36 mouse cellular contexts compared by ENCODE assay signal in genomic region chr5:113768806-113769205, GRCm38 (mm10). TPM values are rescaled to one million over a fixed set of nuclear protein-coding genes. Genes with fewer than 3 reads are reported as not detected.
A peak's percentile ranks its signal among the peaks of the same experiment; 100 is the strongest.
DNase-seq lines count a peak whose midpoint lies in the region; ATAC-seq and TF ChIP-seq lines count a peak whose summit lies in the region.
"Had no signal": no experiment of that assay in that cellular context is flagged by ENCODE, and none has a peak within 500 bp of the region (broad histone marks: within the 10 kb centered on the region; RNA-seq: fewer than 3 reads in every experiment).

No protein-coding gene starts in this region.

- no peak for ATAC-seq in erythroblast, adult 5-6 weeks (replicated peaks; ENCODE audit: low FRiP score, poor library complexity, severe bottlenecking)
- no peak for ATAC-seq in liver, embryonic 15.5 days (ENCODE audit: insufficient read depth)
- no peak for ATAC-seq in liver, postnatal 0 days
- ATAC-seq: activated CD4-positive, CD25-positive, alpha-beta regulatory T cell, adult 4 months; forebrain, embryonic 14.5 days; forebrain, postnatal 0 days; hindbrain, postnatal 0 days; inflammation-experienced regulatory T-cells, adult 6 months; intestine, embryonic 16.5 days had no signal

- TF ChIP-seq EP300 in liver, postnatal 0 days (IDR thresholded peaks at IDR 0.05; ENCODE audit: low read depth): no peak

- TF ChIP-seq POLR2A in cortical plate, adult 2 months (IDR thresholded peaks at IDR 0.05; ENCODE audit: extremely low read depth, insufficient read depth, low read length): 0 out of 2 replicates have a peak, but pooled peaks have one; percentile 34

- peaks cover 58% of the 10 kb centered on the region for H3K36me3 ChIP-seq in erythroblast, embryonic 14.5 days (ENCODE audit: control insufficient read depth)
- H3K36me3 ChIP-seq in liver, embryonic 15.5 days (replicated peaks): peaks cover 47% of the 10 kb centered on the region
- H3K36me3 ChIP-seq in liver, postnatal 0 days (replicated peaks; ENCODE audit: insufficient read depth, low read length): peaks cover 12% of the 10 kb centered on the region

- no peak overlapping the region for H3K9ac ChIP-seq in liver, embryonic 15.5 days
- H3K9ac ChIP-seq in liver, postnatal 0 days (replicated peaks): no peak overlapping the region
- H3K9ac ChIP-seq: embryonic facial prominence, embryonic 13.5 days; forebrain, postnatal 0 days; heart, embryonic 13.5 days; hindbrain, embryonic 14.5 days had no signal

- H3K27me3 ChIP-seq in erythroblast, embryonic 14.5 days (ENCODE audit: control insufficient read depth): no peaks in the 10 kb centered on the region
- H3K27me3 ChIP-seq in liver, embryonic 15.5 days: no peaks in the 10 kb centered on the region
- H3K27me3 ChIP-seq in liver, postnatal 0 days (ENCODE audit: insufficient read depth, low read length): no peaks in the 10 kb centered on the region
- H3K27me3 ChIP-seq: embryonic facial prominence, embryonic 13.5 days; heart, embryonic 13.5 days had no signal

- H3K9me3 ChIP-seq in erythroblast, embryonic 14.5 days (ENCODE audit: control insufficient read depth, low read length): no peaks in the 10 kb centered on the region
- H3K9me3 ChIP-seq in liver, embryonic 15.5 days (replicated peaks): no peaks in the 10 kb centered on the region
- H3K9me3 ChIP-seq in liver, postnatal 0 days (ENCODE audit: low read length): no peaks in the 10 kb centered on the region
- H3K9me3 ChIP-seq: embryonic facial prominence, embryonic 10.5 days; embryonic facial prominence, embryonic 13.5 days; heart, embryonic 10.5 days; heart, embryonic 13.5 days had no signal

- peaks cover 52% of the 10 kb centered on the region for H3K4me1 ChIP-seq in erythroblast, embryonic 14.5 days (ENCODE audit: control insufficient read depth)
- H3K4me1 ChIP-seq in liver, embryonic 15.5 days (replicated peaks): peaks cover 42% of the 10 kb centered on the region
- peaks cover 21% of the 10 kb centered on the region for H3K4me1 ChIP-seq in liver, postnatal 0 days (ENCODE audit: insufficient read depth)
- H3K4me1 ChIP-seq in cortical plate, adult 2 months (ENCODE audit: control insufficient read depth, insufficient read depth, low read length): peaks cover 6% of the 10 kb centered on the region

- H3K27ac ChIP-seq in liver, embryonic 15.5 days (replicated peaks): no peak overlapping the region
- H3K27ac ChIP-seq in liver, postnatal 0 days (ENCODE audit: low read depth): no peak overlapping the region
- H3K27ac ChIP-seq in cortical plate, adult 2 months (ENCODE audit: insufficient read depth, low read length): no peak overlapping the region
- H3K27ac ChIP-seq: embryonic facial prominence, embryonic 10.5 days; embryonic facial prominence, embryonic 13.5 days; heart, adult 2 months; heart, embryonic 10.5 days; heart, embryonic 13.5 days; hindbrain, embryonic 14.5 days; hindbrain, postnatal 0 days had no signal

- DNase-seq in liver, postnatal 0 days: no peak
- DNase-seq in adrenal gland, adult 2 months: no peak
- DNase-seq: adrenal gland, postnatal 10 days; adrenal gland, postnatal 36 days; cerebellum, adult 11 months; cerebellum, adult 2 months; cerebellum, adult 9-11 months; cerebellum, postnatal 25 days; embryo, embryonic 11 days; forebrain, postnatal 0 days; gastrocnemius, postnatal 10 days; gastrocnemius, postnatal 36 days; heart, adult 2 months; heart, postnatal 14 days; heart, postnatal 4 days had no signal

- 86% methylated on average over 8 of the region's 8 CpGs for WGBS in liver, embryonic 15.5 days (ENCODE audit: insufficient replicate concordance)
- 85% methylated on average over 8 of the region's 8 CpGs for WGBS in liver, postnatal 0 days (ENCODE audit: insufficient replicate concordance)

- peak overlapping the region; percentile 1; the same call in 1 of the 2 replicates for H3K4me2 ChIP-seq in liver, embryonic 15.5 days
- no peak overlapping the region for H3K4me2 ChIP-seq in liver, postnatal 0 days (ENCODE audit: low read depth, low read length)
- H3K4me2 ChIP-seq: heart, embryonic 13.5 days had no signal

- peak overlapping the region; percentile 12 for H3K4me3 ChIP-seq in erythroblast, embryonic 14.5 days (replicated peaks)
- H3K4me3 ChIP-seq in liver, embryonic 15.5 days (replicated peaks): no peak overlapping the region
- no peak overlapping the region for H3K4me3 ChIP-seq in liver, postnatal 0 days (ENCODE audit: low read depth, low read length)
- no peak overlapping the region for H3K4me3 ChIP-seq in cortical plate, adult 2 months (ENCODE audit: insufficient read depth, low read length)
- H3K4me3 ChIP-seq: embryonic facial prominence, embryonic 13.5 days; heart, adult 2 months; heart, embryonic 10.5 days; heart, embryonic 13.5 days had no signal

- TF ChIP-seq CTCF in liver, postnatal 0 days (IDR thresholded peaks at IDR 0.05; ENCODE audit: low read depth): no peak
- TF ChIP-seq CTCF in cortical plate, adult 2 months (IDR thresholded peaks at IDR 0.05; ENCODE audit: extremely low read depth, insufficient read depth, low read length): no peak

RNA-seq across cellular contexts. Expression of gene Sart3, which starts 3.5 kb away (rescaled TPM):
- 2.2 and 3.0 TPM in 2 replicates for polyA plus RNA-seq in erythroblast, embryonic 14.5 days (2012)
- 4.0 and 6.1 TPM in 2 replicates for total RNA-seq in erythroblast, adult 5-6 weeks (2015; ENCODE audit: low replicate concordance)
- total RNA-seq in erythroblast, adult 5-6 weeks (2017; ENCODE audit: low replicate concordance): 13.8 and 23.1 TPM in 2 replicates
- polyA plus RNA-seq in liver, embryonic 15.5 days (2015; fragmentation: Nextera tagmentation; extraction: Ambion mirVana): 17.5 and 20.7 TPM in 2 replicates
- 6.9 and 7.9 TPM in 2 replicates for polyA plus RNA-seq in liver, postnatal 0 days (2015; fragmentation: Nextera tagmentation; extraction: Ambion mirVana)
- 33.2 and 39.0 TPM in 2 replicates for polyA plus RNA-seq in cortical plate, adult 2 months (2012; rRNA removed)
- 10 to 100 TPM; 26.3 to 29.8 TPM for total RNA-seq in adrenal gland, adult 2 months (2021)
- 12.7 and 16.2 TPM in 2 replicates for polyA plus RNA-seq in adrenal gland, adult 2 months (2012; rRNA removed)

RNA-seq across cellular contexts. Expression of gene Iscu, which starts 3.7 kb away (rescaled TPM):
- polyA plus RNA-seq in erythroblast, embryonic 14.5 days (2012): 16.5 and 25.3 TPM in 2 replicates
- total RNA-seq in erythroblast, adult 5-6 weeks (2015; ENCODE audit: low replicate concordance): 137 and 178 TPM in 2 replicates
- total RNA-seq in erythroblast, adult 5-6 weeks (2017; ENCODE audit: low replicate concordance): 139 and 170 TPM in 2 replicates
- 79.1 and 85.3 TPM in 2 replicates for polyA plus RNA-seq in liver, embryonic 15.5 days (2015; fragmentation: Nextera tagmentation; extraction: Ambion mirVana)
- 109 TPM in 2 replicates for polyA plus RNA-seq in liver, postnatal 0 days (2015; fragmentation: Nextera tagmentation; extraction: Ambion mirVana)
- polyA plus RNA-seq in cortical plate, adult 2 months (2012; rRNA removed): 190 and 196 TPM in 2 replicates
- total RNA-seq in adrenal gland, adult 2 months (2021): 100 to 1,000 TPM; 657 to 936 TPM
- polyA plus RNA-seq in adrenal gland, adult 2 months (2012; rRNA removed): 305 and 399 TPM in 2 replicates

RNA-seq across cellular contexts. Expression of gene Tmem119, which starts 31.5 kb away (rescaled TPM):
- polyA plus RNA-seq in erythroblast, embryonic 14.5 days (2012): 0.03 TPM in 2 replicates
- 2.7 TPM in 1 of 2 replicates, not detected in the other for total RNA-seq in erythroblast, adult 5-6 weeks (2015; ENCODE audit: low replicate concordance)
- total RNA-seq in erythroblast, adult 5-6 weeks (2017; ENCODE audit: low replicate concordance): 1.1 TPM in 1 of 2 replicates, not detected in the other
- polyA plus RNA-seq in liver, embryonic 15.5 days (2015; fragmentation: Nextera tagmentation; extraction: Ambion mirVana): 4.0 and 4.2 TPM in 2 replicates
- 3.2 and 3.4 TPM in 2 replicates for polyA plus RNA-seq in liver, postnatal 0 days (2015; fragmentation: Nextera tagmentation; extraction: Ambion mirVana)
- 25.4 and 26.0 TPM in 2 replicates for polyA plus RNA-seq in cortical plate, adult 2 months (2012; rRNA removed)
- total RNA-seq in adrenal gland, adult 2 months (2021): 10 to 100 TPM; 10.1 to 19.8 TPM
- polyA plus RNA-seq in adrenal gland, adult 2 months (2012; rRNA removed): 20.1 and 21.1 TPM in 2 replicates
- total RNA-seq: MEL had no signal
- polyA plus RNA-seq: activated CD4-positive, CD25-positive, alpha-beta regulatory T cell, adult 4 months; inflammation-experienced regulatory T-cells, adult 6 months had no signal

RNA-seq across cellular contexts. Expression of gene Ficd, which starts 33.2 kb away (rescaled TPM):
- 0.13 and 0.17 TPM in 2 replicates for polyA plus RNA-seq in erythroblast, embryonic 14.5 days (2012)
- 1.3 TPM in 1 of 2 replicates, not detected in the other for total RNA-seq in erythroblast, adult 5-6 weeks (2015; ENCODE audit: low replicate concordance)
- total RNA-seq in erythroblast, adult 5-6 weeks (2017; ENCODE audit: low replicate concordance): 0.56 and 0.94 TPM in 2 replicates
- polyA plus RNA-seq in liver, embryonic 15.5 days (2015; fragmentation: Nextera tagmentation; extraction: Ambion mirVana): 2.6 and 2.8 TPM in 2 replicates
- 2.6 and 2.8 TPM in 2 replicates for polyA plus RNA-seq in liver, postnatal 0 days (2015; fragmentation: Nextera tagmentation; extraction: Ambion mirVana)
- polyA plus RNA-seq in cortical plate, adult 2 months (2012; rRNA removed): 8.2 and 8.5 TPM in 2 replicates
- total RNA-seq in adrenal gland, adult 2 months (2021): 10 to 100 TPM; 10.5 to 19.5 TPM
- 11.8 and 12.3 TPM in 2 replicates for polyA plus RNA-seq in adrenal gland, adult 2 months (2012; rRNA removed)

RNA-seq across cellular contexts. Expression of gene 1700069L16Rik, which starts 44.2 kb away (rescaled TPM):
- not detected in 2 replicates for polyA plus RNA-seq in erythroblast, embryonic 14.5 days (2012)
- not detected in 2 replicates for total RNA-seq in erythroblast, adult 5-6 weeks (2015; ENCODE audit: low replicate concordance)
- total RNA-seq in erythroblast, adult 5-6 weeks (2017; ENCODE audit: low replicate concordance): not detected in 2 replicates
- not detected in 2 replicates for polyA plus RNA-seq in liver, embryonic 15.5 days (2015; fragmentation: Nextera tagmentation; extraction: Ambion mirVana)
- not detected in 2 replicates for polyA plus RNA-seq in liver, postnatal 0 days (2015; fragmentation: Nextera tagmentation; extraction: Ambion mirVana)
- polyA plus RNA-seq in cortical plate, adult 2 months (2012; rRNA removed): not detected in 2 replicates
- total RNA-seq in adrenal gland, adult 2 months (2021): not detected
- not detected in 2 replicates for polyA plus RNA-seq in adrenal gland, adult 2 months (2012; rRNA removed)
- total RNA-seq: adrenal gland, postnatal 10 days; adrenal gland, postnatal 36 days; common myeloid progenitor, adult 5-6 weeks; forebrain, postnatal 0 days; gastrocnemius, adult 18-20 months; gastrocnemius, postnatal 10 days; gastrocnemius, postnatal 36 days; granulocyte monocyte progenitor cell, adult 5-6 weeks; heart, adult 2 months; heart, postnatal 14 days; heart, postnatal 4 days; hindbrain, postnatal 0 days; MEL had no signal
- polyA plus RNA-seq: activated CD4-positive, CD25-positive, alpha-beta regulatory T cell, adult 4 months; embryonic facial prominence, embryonic 10.5 days; embryonic facial prominence, embryonic 13.5 days; forebrain, embryonic 11.5 days; forebrain, embryonic 14.5 days; forebrain, postnatal 0 days; heart, adult 2 months; heart, embryonic 10.5 days; heart, embryonic 13.5 days; heart, embryonic 16.5 days; hindbrain, embryonic 11.5 days; hindbrain, embryonic 14.5 days; hindbrain, postnatal 0 days; inflammation-experienced regulatory T-cells, adult 6 months; intestine, embryonic 16.5 days had no signal
